In the genomic region with DNA sequence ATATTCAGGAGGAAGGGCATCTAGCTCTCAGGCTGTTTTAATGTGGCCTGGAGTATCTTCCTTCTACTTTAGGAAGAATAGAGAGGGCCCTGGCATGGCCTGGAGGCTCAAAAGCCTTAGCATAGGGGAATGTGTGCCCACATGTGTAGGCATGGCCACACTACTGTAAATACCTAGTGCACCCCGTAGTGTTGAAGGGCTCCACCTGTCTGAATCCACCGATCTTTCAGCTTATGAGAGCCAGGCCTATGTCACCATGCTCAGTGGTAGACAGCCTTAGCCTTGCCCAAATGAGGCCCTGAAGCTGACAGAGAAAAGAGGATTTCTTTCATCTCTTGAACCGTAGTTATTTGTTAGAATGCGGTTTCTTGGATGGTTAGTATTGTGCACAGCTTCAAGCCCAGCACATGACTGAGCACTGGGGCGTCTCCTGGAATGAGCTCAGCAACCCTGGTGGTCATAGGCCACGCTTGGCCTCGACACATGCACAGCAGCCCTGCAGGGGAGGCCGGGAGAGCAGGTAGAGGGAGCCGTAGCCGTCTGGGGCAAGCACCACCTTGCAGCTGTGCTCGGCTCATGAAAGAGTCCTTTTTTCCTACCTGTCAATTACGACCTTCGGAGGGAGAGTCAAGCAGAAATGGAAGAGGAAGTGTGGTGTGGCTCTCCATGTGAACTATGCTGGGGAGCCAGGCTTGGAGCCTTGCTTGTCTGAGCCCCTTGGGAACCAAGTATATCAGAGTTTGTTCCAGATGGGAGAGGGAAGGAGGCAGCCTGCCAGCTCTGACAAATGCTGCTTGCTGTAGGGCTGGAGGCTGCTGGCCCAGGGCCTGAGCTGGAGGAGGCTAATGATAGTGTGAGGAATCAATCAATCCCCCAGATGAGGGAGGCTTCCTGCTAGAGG, we compare ENCODE assay signal across 8 mouse cellular contexts. TPM values are rescaled to one million over a fixed set of nuclear protein-coding genes. Genes with fewer than 3 reads are reported as not detected.
A peak's percentile ranks its signal among the peaks of the same experiment; 100 is the strongest.
DNase-seq lines count a peak whose midpoint lies in the region; ATAC-seq and TF ChIP-seq lines count a peak whose summit lies in the region.

No protein-coding gene starts in this region.

- no peak overlapping the region for H3K9ac ChIP-seq in embryonic facial prominence, embryonic 13.5 days
- no peak overlapping the region for H3K9ac ChIP-seq in midbrain, embryonic 14.5 days (replicated peaks; ENCODE audit: low read length)

- intact Hi-C loops in left cerebral cortex, postnatal 36 days (cut with DNase I): no loop called here

- no peak overlapping the region for H3K4me3 ChIP-seq in cerebellum, adult 2 months (replicated peaks; ENCODE audit: insufficient read depth, low read depth, low read length)
- no peak overlapping the region for H3K4me3 ChIP-seq in embryonic facial prominence, embryonic 13.5 days
- H3K4me3 ChIP-seq in heart, embryonic 10.5 days: no peak overlapping the region
- no peak overlapping the region for H3K4me3 ChIP-seq in midbrain, embryonic 14.5 days (replicated peaks; ENCODE audit: low read depth, low read length)
- H3K4me3 ChIP-seq in testis, adult 2 months (ENCODE audit: control insufficient read depth, low read depth, low read length): no peak overlapping the region

- H3K27ac ChIP-seq in cerebellum, adult 2 months (ENCODE audit: insufficient read depth, low read length): no peak overlapping the region
- H3K27ac ChIP-seq in embryonic facial prominence, embryonic 13.5 days: peak overlapping the region; percentile 23; the same call in 1 of the 2 replicates
- H3K27ac ChIP-seq in heart, embryonic 10.5 days: peak overlapping the region; percentile 37
- peak overlapping the region; percentile 43; the same call in 1 of the 2 replicates for H3K27ac ChIP-seq in midbrain, embryonic 14.5 days (replicated peaks; ENCODE audit: low read depth, low read length)
- peak overlapping the region; percentile 74 for H3K27ac ChIP-seq in testis, adult 2 months (ENCODE audit: control insufficient read depth, insufficient read depth, low read depth, low read length)

- 26% methylated on average over 13 of the region's 13 CpGs for WGBS in cerebellum, adult 2 months
- WGBS in embryonic facial prominence, embryonic 13.5 days: 39% methylated on average over 13 of the region's 13 CpGs
- 46% methylated on average over 13 of the region's 13 CpGs for WGBS in heart, embryonic 10.5 days
- WGBS in midbrain, embryonic 14.5 days: 63% methylated on average over 13 of the region's 13 CpGs

- H3K36me3 ChIP-seq in embryonic facial prominence, embryonic 13.5 days: 0 out of 2 replicates have a peak, but pooled peaks cover 3% of the 10 kb centered on the region
- peaks cover 7% of the 10 kb centered on the region for H3K36me3 ChIP-seq in heart, embryonic 10.5 days
- no peaks in the 10 kb centered on the region for H3K36me3 ChIP-seq in midbrain, embryonic 14.5 days (ENCODE audit: control insufficient read depth, insufficient read depth, low read length)
- no peaks in the 10 kb centered on the region for H3K36me3 ChIP-seq in testis, adult 2 months (ENCODE audit: control insufficient read depth, insufficient read depth, low read length)

- H3K27me3 ChIP-seq in cerebellum, adult 2 months (ENCODE audit: control insufficient read depth, insufficient read depth, low read length): no peaks in the 10 kb centered on the region
- no peaks in the 10 kb centered on the region for H3K27me3 ChIP-seq in embryonic facial prominence, embryonic 13.5 days
- peaks cover 49% of the 10 kb centered on the region; the same call in 1 of the 2 replicates for H3K27me3 ChIP-seq in heart, embryonic 10.5 days (ENCODE audit: insufficient read depth, poor library complexity, severe bottlenecking)
- H3K27me3 ChIP-seq in midbrain, embryonic 14.5 days (ENCODE audit: control insufficient read depth, insufficient read depth, low read length): no peaks in the 10 kb centered on the region
- no peaks in the 10 kb centered on the region for H3K27me3 ChIP-seq in testis, adult 2 months (ENCODE audit: control insufficient read depth, insufficient read depth, low read length)

- no peaks in the 10 kb centered on the region for H3K9me3 ChIP-seq in embryonic facial prominence, embryonic 13.5 days
- no peaks in the 10 kb centered on the region for H3K9me3 ChIP-seq in heart, embryonic 10.5 days
- H3K9me3 ChIP-seq in midbrain, embryonic 14.5 days (ENCODE audit: control insufficient read depth, low read length): no peaks in the 10 kb centered on the region

- H3K4me2 ChIP-seq in embryonic facial prominence, embryonic 13.5 days: no peak overlapping the region
- H3K4me2 ChIP-seq in midbrain, embryonic 14.5 days (ENCODE audit: low read length): no peak overlapping the region

- peak; percentile 32 to 35 for DNase-seq in cerebellum, adult 2 months
- DNase-seq in heart, embryonic 10.5 days (ENCODE audit: low spot score): no peak
- DNase-seq in kidney, adult 8-10 months: peak; percentile 66 to 68
- DNase-seq in left cerebral cortex, postnatal 36 days (ENCODE audit: low spot score in 2 of 2): peak; percentile 81 to 85
- DNase-seq in midbrain, embryonic 14.5 days: peak; percentile 72

- TF ChIP-seq CTCF in cerebellum, adult 2 months (IDR thresholded peaks at IDR 0.05; ENCODE audit: borderline replicate concordance, insufficient read depth, low read depth, low read length): no peak
- no peak for TF ChIP-seq CTCF in testis, adult 2 months (IDR thresholded peaks at IDR 0.05; ENCODE audit: control insufficient read depth, insufficient read depth, insufficient replicate concordance, low read depth, low read length)

- TF ChIP-seq POLR2A in cerebellum, adult 2 months (IDR thresholded peaks at IDR 0.05; ENCODE audit: borderline replicate concordance, insufficient read depth, low read length): no peak
- peak; percentile 27; the same call in 1 of the 2 replicates for TF ChIP-seq POLR2A in testis, adult 2 months (IDR thresholded peaks at IDR 0.05; ENCODE audit: control insufficient read depth, low read depth, low read length)

- no peaks in the 10 kb centered on the region for H3K4me1 ChIP-seq in cerebellum, adult 2 months (ENCODE audit: control insufficient read depth, insufficient read depth, low read length)
- H3K4me1 ChIP-seq in embryonic facial prominence, embryonic 13.5 days: peaks cover 30% of the 10 kb centered on the region
- H3K4me1 ChIP-seq in heart, embryonic 10.5 days: peaks cover 44% of the 10 kb centered on the region
- H3K4me1 ChIP-seq in midbrain, embryonic 14.5 days (ENCODE audit: control insufficient read depth, insufficient read depth, low read length): peaks cover 12% of the 10 kb centered on the region
- peaks cover 3% of the 10 kb centered on the region for H3K4me1 ChIP-seq in testis, adult 2 months (ENCODE audit: control insufficient read depth, insufficient read depth, low read length)

- no peak for ATAC-seq in cerebellum, adult (ENCODE audit: insufficient number of reproducible peaks, low FRiP score, low TSS enrichment)
- ATAC-seq in embryonic facial prominence, embryonic 13.5 days (ENCODE audit: insufficient number of reproducible peaks, insufficient read depth, low FRiP score, low TSS enrichment, low read depth): peak; percentile 59; the same call in 1 of the 2 replicates
- peak; percentile 40; the same call in 1 of the 2 replicates for ATAC-seq in midbrain, embryonic 14.5 days (ENCODE audit: low FRiP score, low TSS enrichment)

RNA-seq across cellular contexts. Expression of a gene that starts 15.8 kb away (rescaled TPM):
- 11.2 and 11.5 TPM in 2 replicates for polyA plus RNA-seq in cerebellum, adult 2 months (2012; rRNA removed)
- 17.2 and 19.6 TPM in 2 replicates for polyA plus RNA-seq in embryonic facial prominence, embryonic 13.5 days (2015; fragmentation: Nextera tagmentation; extraction: Ambion mirVana)
- polyA plus RNA-seq in heart, embryonic 10.5 days (2016; fragmentation: Nextera tagmentation; extraction: Ambion mirVana): 11.2 and 18.0 TPM in 2 replicates
- 10 to 100 TPM; 15.5 to 17.3 TPM for total RNA-seq in left cerebral cortex, postnatal 36 days (2021)
- 28.5 and 30.6 TPM in 2 replicates for polyA plus RNA-seq in midbrain, embryonic 14.5 days (2014; fragmentation: Nextera tagmentation; extraction: Ambion mirVana)
- polyA plus RNA-seq in testis, adult 2 months (2012; rRNA removed): 3.6 and 4.2 TPM in 2 replicates
